Comparison of ENCODE assay signal across 1 mouse cellular context in genomic region chr14:44091524-44091923, GRCm38 (mm10). TPM values are rescaled to one million over a fixed set of nuclear protein-coding genes. Genes with fewer than 3 reads are reported as not detected.
"Had no signal": no experiment of that assay in that cellular context is flagged by ENCODE, and none has a peak within 500 bp of the region (broad histone marks: within the 10 kb centered on the region; RNA-seq: fewer than 3 reads in every experiment).

No protein-coding gene starts in this region.

RNA-seq across cellular contexts. Expression of gene Ear2, which starts 10.9 kb away (rescaled TPM):
- total RNA-seq: midbrain, postnatal 0 days had no signal

RNA-seq across cellular contexts. Expression of gene Gm3327, which starts 32.1 kb away (rescaled TPM):
- total RNA-seq: midbrain, postnatal 0 days had no signal
